Mouse (Mus musculus) central nervous system, embryonic 18 days (tissue): Measurements from ENCODE around the gene Gm10647. TPM values are rescaled to one million over a fixed set of nuclear protein-coding genes. Genes with fewer than 3 reads are reported as not detected.

Experiments used
- polyA plus RNA-seq: library from polyadenylated mRNA; depleted of rRNA; stranded (reverse); fragments of >200 nt; gene quantifications from 2 replicates; pipeline ENCODE4 v1.2.3, GENCODE M21; 2012; rRNA removed

Gene Gm10647
- 0.43 TPM in 2 replicates for polyA plus RNA-seq

GRCm38 (mm10) chr9:66796739-66797138 is at the start of gene Gm10647:
TSS of gene Gm10647 (plus strand) at chr9:66797039.

DNA sequence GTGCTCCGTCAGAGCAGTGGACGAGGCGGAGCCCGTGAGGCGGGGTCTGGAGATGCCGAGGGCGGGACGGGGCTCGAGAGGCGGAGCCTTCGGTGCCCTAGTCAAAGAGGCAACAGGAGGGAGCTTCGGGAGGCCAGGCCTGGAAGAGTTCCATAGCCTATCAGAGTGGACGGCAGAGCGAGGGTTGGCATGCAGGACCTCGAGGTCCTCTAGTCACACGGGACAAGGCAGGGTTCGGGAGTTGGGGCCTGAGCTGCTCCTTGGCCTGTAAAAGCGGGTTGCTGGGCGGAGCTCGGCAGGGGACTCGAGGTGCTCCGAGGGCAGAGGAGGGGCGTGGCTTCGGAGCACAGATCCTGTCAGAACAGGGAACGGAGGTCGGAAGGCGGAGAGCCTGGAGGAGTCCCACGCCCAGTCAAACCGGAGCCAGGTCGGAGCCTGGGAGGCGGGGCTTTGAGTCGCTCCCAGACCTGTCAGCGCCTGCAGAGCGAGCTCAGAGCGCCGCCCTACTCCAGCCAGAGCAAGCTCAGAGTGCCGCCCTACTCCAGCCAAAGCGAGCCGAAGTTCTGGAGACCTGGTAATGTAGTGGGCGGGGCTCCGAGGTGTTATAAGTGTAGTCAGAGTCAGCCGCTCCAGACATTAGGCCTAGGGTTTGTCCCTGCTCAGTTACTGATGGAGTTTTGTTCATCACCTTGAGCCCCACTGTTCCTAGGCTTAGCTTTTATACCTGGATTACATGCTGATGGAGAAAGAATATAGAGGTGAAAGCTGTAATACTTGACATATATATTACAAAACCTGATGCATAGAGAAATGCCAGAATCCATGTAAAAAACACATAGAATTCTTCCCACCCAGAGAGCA is 1.1 kb upstream of the Gm10647 start, which contains the start of gene Aph1b:
Gene Aph1b (minus strand): TSS at position 27 of the 861 bp plus-strand sequence.

DNA sequence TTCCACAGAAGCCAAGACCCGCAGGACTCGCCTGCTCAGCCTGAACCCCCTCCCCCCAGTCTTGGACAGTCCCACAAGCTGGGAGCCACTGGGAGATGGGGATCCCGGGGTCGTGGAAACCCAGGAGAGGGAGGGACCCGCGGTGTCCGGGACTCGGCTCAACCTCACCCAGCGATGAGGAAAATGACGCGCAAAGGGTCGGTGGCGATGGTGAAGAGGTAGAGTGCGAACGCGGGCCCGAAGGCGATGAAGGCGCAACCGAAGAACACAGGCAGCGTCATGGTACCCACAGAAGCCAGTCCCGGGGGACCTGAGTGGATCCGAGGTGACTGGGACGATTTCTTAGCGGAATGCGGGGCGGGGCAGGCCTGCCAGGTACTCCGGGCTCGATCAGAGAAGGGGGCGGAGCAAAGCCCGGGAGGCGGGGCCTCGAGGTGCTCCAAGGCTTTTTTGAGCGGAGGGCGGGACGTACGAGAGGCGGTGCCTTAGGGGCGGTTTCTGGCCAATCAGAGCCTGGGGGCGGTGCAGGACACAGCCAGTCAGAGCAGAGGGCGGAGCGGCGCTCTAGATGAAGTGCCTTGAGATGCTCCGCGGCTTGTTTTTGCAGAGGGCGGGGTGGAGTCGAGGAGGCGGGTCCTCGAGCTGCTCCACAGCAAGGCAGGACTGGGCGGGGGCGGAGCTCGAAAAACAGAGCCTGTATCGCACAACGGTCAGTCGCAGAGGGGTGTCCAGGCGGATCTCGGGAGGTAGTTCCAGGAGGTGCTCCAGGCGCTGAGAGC is 37.7 kb downstream of the Gm10647 start, which contains the start of gene Aph1c:
Gene Aph1c (minus strand): TSS at position 409 of the 779 bp plus-strand sequence.

Other genes with a start within 250 kb of the Gm10647 start
- gene Usp3, start 203.9 kb upstream of the Gm10647 start, polyA plus RNA-seq, result 48.6 and 51.1 TPM in 2 replicates
- 2.9 and 6.0 TPM in 2 replicates for gene Car12, start 83.4 kb upstream of the Gm10647 start, polyA plus RNA-seq
- gene Aph1b, start 1.5 kb upstream of the Gm10647 start, polyA plus RNA-seq, result 21.4 and 21.6 TPM in 2 replicates
- 1.9 and 2.5 TPM in 2 replicates for gene Aph1c, start 37.7 kb downstream of the Gm10647 start, polyA plus RNA-seq
- gene Rab8b, start 122.6 kb downstream of the Gm10647 start, polyA plus RNA-seq, result 19.5 and 20.5 TPM in 2 replicates
- 99.9 and 126 TPM in 2 replicates for gene Rps27l, start 149.0 kb downstream of the Gm10647 start, polyA plus RNA-seq
- gene Lactb, start 178.4 kb downstream of the Gm10647 start, polyA plus RNA-seq, result 16.4 and 16.7 TPM in 2 replicates